Mouse (Mus musculus) A20 (cell line): ENCODE measurements around the gene Bst1.

Source experiments
- DNase-seq: peaks from one replicate; pipeline ENCODE4 v3.0.0-alpha.2; 2011; ENCODE audit warnings: low read depth, low spot score

Bst1 gene

DNA sequence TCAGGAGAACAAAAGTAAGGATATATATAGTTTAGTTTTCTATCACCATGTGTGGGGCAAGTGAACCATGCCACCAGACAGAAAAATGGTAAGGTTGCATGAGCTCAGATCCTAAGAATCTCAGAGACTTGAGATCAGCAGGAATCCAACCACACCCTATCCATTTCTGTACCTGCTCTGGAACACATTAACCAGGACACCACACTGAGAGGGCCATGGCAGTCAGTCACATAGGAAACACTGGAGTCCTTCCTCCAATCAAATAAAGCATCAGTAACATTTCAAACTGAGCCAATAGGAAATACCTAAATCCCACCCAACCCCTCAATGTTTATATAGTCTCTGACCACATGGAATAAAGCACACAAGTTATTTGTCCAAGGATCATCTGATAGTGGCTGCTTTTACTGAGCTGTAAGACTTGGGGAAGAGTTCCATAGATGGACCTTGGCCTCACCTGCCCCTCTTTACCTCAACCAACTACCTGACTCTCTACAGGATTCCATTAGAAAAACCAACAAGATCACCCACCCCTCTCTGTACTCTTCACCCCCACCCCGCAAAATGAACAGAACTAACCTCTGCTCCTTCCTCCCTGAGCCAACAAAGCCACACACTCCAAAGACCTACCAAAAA is 8.1 kb upstream of the Bst1 start:
- no peak for DNase-seq

DNA sequence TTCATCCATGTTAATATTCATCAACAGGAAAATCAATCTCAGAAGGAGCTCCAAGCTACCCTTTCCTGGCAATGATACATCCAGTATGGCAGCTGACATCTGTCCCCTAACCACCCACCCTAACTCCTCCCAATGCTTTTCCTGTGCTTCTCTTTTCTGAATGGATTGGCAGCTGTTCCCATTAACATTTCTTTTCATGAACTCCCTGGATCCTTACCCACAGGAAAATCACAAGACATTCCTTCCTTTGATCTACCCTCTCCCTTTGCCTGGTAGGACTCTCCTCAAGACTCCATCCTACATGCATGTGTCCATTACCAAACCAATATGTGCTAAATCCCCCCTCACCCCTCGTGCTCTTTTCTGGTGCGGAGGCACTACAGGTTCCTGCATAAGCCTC is 4.1 kb upstream of the Bst1 start:
- DNase-seq, result no peak

DNA sequence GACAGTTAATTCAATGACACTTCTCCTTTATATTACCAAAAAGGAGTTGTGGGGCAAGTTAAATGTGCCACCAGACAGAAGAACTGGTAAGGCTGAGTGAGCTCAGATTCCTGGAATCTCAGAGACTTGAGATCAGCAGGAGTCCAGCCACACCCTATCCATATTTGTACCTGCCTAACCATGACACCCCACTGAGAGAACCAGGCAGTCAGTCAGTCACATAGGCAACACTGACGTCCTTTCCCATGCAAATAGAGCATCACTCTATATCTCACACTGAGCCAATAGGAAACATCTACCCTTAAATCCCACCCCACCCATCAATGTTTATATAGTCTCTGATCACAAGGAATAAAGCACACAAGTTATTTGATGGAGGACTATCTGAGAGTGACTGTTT is 2.9 kb upstream of the Bst1 start:
- DNase-seq, result no peak

DNA sequence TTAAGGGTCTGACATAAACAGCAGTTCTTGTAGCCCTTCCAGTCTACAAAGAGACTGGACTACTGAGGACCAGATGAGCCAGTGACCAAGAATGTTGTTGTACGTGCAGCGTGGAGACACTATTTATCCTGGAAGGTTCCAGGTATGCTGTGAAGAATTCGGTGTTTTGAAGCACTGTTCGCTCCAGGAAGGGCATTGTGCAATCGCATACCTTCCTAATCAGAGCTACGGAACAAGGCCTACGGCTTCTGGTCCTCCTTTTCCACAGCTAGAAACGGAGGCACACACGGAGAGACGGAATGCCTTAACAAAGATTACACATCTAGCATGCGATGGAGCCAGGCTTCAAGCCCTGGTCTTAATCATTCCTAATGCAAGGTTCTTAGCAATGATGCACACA is 2.1 kb downstream of the Bst1 start:
- no peak for DNase-seq

DNA sequence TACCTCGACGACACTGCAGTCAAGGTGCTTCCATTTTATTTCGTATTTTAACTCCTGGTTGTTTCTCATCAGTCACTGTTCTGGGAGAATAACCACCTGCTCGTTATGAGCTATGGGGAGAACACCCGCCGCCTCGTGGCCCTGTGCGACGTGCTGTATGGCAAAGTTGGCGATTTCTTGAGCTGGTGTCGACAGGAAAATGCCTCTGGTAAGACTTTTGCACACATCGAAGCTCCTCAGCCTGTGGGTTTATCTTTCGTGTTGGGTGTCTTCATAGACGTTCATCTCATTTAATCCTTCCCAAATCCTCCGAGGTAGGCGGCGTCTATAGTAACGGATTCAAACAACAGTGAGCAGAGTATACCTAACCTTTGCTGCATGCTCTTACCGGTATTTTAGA is 2.9 kb downstream of the Bst1 start, which contains the start of gene Fbxl5:
Gene Fbxl5 (minus strand): TSS at position 101 of the 400 bp plus-strand sequence.
- no peak for DNase-seq

DNA sequence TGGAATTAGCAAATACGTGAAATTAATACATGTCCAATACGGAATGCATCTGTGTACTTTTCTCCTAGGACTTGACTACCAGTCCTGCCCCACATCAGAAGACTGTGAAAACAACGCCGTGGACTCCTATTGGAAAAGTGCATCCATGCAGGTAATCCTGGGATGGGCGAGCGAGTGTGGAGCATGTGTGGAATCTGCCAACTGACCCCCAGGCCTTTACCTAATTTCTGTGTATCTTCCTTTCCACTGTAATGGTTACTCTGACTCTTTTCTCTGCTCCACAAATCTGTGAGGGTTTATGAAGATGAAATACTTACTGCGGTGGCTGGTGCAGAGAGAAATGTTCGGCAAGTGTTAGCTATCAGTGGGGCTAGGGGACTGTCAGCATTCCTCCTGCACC is 3.5 kb downstream of the Bst1 start:
- DNase-seq, result no peak

DNA sequence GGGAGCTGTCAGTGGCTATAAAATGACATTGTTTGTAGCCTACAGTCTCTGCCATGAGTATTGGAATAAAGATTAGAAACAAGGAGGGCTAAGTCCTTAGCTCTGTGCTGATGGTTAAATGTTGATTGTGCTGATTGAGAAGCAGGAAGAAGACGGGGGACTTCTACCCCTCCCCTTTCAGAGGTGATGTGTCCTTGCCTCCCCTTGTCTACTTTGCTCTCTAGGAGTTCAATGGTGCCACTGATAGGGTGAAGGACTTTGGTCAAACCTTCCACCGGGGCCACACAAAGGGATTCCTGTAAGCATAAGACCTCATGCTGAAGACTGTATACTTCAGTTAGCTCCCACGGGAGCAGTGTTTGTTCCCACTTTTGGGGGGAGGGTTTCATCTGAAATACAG is 4.1 kb downstream of the Bst1 start:
- DNase-seq, result no peak

DNA sequence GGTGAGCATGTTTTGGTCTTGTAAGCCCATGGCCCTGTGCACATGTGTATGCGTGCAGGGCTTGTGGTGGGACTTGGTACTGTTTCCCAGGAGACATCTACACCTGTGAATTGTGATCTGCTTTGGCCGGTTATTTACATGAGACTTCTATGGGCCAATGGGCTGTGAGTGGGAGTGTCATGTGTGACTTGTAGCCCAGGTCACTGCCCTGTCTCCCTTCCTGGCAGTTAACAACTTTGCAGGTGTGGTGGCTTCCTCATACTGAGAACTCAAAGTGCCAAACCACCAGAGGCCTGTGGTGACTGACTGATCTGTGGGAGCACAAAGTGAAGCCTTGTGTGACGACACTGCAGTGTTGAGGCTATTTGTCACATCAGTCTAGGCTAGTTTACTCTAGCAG is 5.9 kb downstream of the Bst1 start:
- peak; percentile 81 for DNase-seq

DNA sequence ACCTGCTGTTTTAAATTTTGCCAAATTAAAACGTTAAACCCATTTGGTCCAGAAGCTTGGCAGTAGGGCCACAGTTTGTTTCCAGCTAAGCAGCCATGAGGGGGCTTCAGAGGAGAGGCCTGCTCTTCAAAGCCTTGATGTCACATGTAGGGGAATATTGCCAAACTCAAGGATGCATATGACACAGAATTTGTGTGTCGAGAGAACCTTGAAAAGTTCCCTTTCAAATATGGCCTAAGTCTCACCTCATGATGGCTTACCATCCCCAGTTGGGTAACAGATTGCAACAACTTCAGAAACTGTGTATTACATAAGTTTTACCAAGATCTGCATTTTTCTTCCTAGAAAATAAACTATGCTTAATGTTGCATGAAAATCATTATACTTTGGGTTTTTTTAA is 8.2 kb downstream of the Bst1 start:
- DNase-seq, result no peak

DNA sequence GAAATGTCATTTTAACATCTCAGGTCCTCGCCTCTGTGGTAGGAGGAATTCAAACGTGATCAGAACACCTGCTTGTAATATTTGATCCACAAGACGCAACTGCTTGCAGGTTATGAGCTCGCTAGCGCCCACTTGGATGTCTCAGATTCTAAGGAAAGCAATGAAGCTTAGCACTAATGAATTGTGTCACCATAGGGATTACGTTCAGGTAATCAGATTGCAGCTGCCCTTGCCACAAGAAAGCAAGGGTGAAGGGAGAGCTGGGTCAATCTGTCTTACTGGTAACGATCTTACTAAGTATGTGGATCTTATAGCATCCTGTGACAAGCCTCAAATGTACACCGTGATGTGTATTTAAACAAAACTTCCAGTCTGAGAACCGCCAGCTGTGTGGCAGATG is 8.7 kb downstream of the Bst1 start:
- no peak for DNase-seq

DNA sequence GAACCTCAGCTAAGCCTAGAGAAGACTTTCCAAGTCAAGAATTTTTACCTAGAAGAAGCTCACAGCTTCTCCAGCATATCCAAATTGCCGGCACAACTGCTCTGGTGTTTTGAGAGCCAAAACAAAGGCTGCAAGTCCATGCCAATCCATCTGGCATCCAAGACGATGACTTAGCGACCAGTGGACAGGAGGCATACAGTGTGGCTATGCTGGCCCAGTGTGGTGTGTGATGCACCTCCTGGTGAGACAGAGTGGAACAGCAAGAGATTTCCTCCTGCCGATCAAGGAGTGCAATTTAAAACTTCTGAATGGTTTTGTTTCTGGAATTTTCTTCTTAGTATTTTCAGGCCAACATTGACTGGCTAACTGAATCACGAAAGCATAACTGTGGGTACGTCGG is 17.9 kb downstream of the Bst1 start:
- DNase-seq, result peak; percentile 22

DNA sequence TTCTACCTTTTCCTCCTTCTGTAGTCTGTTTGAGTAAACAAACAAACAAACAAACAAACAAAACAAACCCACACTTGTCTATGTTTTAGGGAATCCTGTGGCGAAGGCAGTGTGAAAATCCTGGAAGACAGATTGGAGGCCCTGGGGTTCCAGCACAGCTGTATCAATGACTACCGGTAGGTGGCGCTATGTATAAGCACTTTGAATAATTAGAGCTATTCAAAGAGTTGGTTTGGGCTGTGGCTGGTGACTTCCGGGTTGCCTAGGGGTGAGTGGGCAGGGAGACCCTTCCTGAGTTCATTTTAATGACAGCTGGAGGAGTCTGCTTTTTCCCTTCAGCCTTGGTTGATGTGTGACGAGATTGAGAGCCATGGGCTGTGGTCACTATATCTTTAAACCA is 18.7 kb downstream of the Bst1 start:
- DNase-seq, result peak; percentile 68

DNA sequence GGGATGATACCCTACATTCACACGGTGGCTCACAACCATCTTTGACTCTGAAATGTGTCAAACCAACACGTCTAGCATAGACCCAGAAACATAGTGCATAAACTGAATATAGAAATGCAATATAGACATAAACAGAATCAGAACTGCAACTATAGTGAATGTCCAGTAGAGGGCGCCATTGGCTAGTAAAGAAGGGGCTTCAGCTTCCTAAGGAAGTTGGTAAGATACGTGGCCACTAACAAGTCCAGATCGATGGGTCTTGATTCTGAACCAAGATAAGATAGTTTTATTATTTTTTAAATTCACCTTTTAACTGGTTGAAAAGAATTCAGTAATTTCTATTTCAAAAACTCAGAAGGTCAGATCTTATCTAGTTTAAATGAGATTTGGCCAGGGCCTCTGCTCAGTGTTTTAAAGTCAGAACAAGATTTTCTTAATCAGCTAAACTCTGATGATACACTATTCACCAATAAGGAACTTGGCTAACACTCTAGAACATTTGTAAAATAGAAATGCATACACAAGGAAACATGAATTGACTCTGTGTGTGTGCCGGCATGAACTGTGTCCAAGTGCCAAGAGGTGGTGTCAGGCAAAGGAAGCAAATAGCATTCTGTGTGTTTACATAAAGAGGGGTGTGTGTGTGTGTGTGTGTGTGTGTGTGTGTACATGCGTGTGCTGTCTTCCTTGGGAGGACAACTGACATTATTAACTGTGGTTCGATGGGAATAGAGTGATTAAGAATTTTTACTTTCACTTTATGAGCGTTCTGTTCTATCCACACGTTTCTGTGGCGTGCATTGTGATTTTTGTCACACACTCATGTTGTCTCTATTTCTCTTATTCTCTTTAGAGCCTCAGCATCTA is 22.7 kb downstream of the Bst1 start:
- DNase-seq, result peak; percentile 85

DNA sequence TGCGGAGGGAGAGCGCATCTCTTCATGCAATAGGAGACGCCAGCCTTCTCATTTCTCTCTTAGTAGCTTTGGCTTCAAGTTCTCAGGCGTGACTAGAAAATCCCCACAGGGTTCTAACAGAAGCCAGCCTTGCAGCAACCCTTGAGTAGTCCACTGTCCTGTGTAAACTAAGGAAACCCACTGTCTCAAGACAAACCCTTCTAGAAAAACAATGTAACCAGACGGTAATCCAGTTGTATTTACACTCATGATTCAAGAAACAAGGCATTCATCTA is 23.3 kb downstream of the Bst1 start:
- peak; percentile 64 for DNase-seq

DNA sequence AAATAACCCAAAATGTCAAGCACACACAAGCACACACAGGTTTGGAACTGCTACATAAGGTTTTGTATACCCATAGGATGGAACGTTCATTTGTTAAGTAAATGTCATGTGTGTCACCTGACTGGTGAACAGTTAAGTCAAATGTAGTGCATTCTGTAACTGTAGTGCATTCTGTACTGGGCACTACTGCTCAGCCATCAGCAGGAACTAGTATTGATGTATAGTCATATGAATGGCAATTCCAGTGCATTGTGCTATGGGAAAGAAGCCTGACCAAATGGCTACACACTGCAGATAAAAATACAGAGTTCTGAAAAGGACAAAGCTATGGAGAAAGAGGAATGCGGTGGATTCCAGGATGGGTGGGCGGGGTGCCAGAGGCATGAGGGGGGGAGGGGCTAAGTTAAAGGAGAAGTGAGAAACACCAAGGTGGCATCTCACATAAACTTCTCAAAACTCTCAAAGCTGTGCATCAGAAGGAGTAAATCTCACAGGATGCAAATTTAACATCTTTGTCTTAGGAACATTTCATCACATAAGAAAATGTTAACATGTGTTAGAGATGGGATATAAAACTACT is 24.0 kb downstream of the Bst1 start:
- peak; percentile 49 for DNase-seq

DNA sequence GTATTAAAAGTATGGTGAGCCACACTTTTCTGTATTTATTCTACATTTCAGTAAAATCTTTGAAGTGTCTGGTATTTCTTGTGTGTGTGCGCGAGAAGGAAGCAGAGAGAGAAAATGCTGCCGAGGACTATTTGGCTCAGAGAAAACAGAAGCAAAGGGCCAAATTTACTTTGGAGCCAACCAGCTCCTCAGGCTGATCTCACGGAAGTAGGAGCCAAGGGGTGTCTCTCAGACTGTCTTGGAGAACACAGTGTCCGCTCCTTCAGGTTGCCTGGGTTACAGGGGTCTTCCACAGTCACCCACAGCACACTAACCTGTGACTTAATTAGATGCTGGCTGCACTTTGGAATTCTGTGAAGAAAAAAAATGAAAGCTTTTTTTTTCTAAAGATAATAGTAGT is 26.4 kb downstream of the Bst1 start:
- DNase-seq, result no peak

DNA sequence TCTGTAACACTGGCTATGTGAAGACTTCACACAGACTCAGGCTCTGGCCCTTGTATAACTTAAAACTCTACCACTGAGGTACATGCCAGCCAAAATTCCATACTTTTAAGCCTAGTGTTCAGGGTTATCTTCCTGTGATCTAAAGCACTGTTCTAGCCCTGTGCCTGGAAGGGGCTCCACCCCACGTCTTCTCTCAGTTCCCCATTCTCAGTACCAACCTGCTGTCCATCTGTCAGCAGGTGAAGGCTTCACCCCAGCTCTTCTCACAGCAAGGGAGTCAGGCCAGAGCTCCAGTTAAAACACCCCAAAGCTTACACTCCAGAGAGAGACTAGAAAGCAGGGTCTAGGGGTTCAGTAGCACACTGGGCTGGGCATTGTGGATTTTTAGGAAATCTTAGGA is 27.0 kb downstream of the Bst1 start:
- DNase-seq, result peak; percentile 79

DNA sequence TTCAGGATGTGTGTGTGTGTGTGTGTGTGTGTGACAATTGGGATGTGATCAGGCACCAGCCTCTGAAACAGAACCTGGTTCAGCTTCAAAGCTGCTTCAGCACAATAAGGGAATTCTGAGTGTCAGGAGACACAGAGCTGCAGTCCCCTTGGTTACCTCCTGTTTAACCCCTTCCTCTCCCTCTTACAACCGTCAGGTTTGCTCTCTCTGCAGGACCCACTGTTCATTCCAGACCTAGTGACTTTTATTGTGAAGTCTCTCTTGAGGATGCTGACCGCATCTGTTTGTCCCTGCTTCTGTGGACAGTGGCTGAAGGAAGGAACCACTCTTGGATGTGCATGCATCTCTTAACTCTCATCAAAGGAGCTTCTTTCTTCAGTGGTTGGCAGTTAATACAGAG is 27.5 kb downstream of the Bst1 start:
- DNase-seq, result no peak

DNA sequence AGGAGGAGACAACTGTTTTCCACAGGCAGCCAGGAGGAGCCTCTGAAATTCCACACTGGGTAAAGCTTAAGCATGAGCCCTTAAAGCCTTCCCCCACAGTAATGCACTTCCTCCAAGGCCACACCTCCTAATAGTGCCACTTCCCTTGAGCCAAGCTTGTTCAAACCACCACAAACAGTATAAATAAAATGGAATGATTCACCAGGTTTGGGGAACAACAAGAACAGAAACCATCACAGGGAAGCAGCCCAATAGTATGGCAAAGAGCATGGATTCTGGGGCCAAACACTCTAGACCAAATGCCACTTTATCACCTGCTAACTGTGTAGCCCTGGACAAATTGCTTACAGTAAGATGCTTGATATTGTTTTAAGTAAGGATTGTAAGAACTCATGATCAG is 28.9 kb downstream of the Bst1 start:
- DNase-seq, result no peak

DNA sequence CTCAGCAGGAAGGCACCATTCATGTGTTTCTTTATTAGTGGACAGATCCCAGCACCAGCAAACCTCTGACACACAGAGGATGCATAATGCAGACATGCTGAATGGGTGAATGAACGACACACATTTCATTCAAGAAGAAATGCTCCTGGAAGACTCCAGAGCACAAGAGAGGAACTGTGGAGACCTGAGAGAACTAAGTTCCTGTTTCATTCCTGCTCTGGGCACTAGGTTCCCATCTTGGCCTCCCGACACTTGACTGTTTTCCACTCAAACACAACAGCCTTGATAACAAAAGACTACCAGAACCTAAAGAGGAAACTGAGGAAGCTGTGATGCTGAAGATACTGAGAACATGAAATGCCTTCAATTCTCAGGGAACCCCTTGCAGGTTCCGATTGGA is 29.6 kb downstream of the Bst1 start:
- DNase-seq, result peak; percentile 17

DNA sequence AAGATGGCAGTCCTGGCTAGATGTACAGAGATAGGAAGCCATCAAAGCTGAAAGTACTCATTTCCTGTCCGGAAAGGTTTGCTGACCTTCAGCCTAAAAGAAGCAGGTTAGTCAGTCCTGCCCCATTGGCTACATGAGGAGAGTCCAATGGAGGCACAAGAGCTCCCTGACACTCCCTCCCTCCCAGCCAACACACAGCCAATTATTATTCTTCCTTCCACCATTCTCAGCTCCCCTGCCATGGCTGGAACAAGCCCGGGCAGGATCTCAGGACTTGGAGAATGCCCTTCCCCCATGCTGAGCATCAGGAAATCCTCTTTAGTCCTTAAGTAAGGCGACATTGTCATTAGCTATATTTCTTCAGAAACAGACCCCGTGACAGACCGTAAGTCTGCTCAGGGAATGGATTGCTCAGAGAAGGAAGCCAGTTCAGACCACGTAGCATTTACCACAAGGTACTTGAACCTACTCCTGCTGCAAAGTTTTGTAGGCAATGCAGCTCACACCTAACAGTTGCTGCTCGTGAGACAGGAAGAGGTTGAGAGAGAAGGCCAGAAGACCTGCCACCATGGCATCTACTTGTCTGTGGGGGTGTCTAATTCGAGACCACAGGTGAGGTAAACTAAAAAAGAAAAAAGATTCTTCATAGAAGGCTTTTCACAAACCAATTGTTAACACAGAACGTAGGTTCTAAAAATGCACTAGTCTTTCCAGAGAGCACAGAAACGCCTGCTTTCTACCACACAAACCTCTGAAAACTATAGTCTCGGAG is 34.6 kb downstream of the Bst1 start:
- peak; percentile 5 for DNase-seq

DNA sequence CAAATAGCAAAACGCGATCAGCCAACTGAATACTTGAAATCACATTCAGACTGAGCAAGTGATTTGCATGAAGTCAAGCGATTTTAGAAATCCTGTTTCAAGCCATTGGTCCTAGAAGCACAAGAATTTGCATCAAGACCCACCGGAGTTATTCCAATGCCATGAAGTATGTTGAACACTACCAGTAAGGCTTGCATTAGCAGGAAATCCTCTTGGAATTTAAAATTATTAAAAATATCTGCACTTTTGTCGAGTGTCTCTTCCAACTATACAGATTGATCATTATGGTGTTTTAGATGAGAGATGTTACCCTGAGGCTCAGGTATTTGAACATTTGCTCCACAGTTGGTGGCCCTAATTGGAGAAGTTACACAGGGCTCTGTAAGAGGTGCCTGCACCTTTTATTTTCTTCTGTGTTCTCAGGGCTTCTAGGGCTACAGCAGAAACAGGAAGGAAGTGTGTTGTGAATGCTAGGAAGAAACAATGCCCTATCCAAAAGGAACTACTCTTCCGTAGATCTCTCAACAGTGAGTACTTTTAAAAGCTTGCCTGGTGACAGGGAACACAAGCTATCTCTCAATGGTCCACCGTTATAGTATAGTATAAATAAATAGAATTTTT is 35.3 kb downstream of the Bst1 start:
- DNase-seq, result peak; percentile 19
